In the genomic region with DNA sequence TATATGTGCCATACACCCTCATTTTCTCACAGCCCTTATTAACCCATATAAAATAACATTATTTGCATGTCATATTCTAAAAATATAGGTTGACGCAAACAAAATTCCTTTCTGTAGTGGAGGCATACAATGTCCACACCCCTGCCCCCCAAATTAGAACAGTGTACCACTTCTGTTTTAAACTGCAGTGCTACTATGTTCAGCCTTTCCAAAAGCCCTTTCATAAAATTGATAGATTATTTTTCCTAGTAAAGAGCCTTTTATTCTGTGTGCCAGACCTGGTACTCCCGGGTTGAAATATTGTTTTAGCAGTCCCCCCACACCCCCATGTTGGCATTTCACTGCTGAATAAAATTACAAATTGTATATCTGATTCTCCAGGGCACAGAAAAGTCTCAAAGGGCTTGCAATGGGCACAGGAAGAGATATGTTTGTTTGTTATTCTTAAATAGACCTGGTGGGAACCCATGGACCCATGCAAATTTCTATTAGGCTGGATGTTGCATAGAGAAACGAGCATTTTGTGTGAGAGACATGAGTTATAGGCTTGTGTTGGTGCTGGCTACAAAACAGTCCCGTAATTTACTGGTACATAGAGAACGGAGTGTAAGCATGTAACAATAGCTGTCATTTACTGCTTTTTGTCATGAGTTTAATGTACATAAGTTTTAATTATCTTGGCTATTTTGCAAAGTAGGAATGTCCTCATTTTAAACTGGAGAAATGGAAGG, we compare ENCODE assay signal across 19 mouse cellular contexts.
"Had no signal": no experiment of that assay in that cellular context is flagged by ENCODE, and none has a peak within 500 bp of the region (broad histone marks: within the 10 kb centered on the region; RNA-seq: fewer than 3 reads in every experiment).

No protein-coding gene starts in this region.

- H3K36me3 ChIP-seq: liver, embryonic 13.5 days; liver, embryonic 15.5 days; lung, embryonic 15.5 days; midbrain, embryonic 13.5 days; midbrain, embryonic 15.5 days had no signal

- DNase-seq: liver, embryonic 13.5 days; liver, postnatal 0 days; lung, adult 2 months; lung, postnatal 14 days; lung, postnatal 36 days; right cerebral cortex, postnatal 25 days; spleen, adult 18-20 months; thymus, adult 18-20 months; thymus, postnatal 14 days; thymus, postnatal 36 days had no signal

- ATAC-seq: liver, postnatal 0 days; lung, postnatal 0 days had no signal

- H3K9me3 ChIP-seq: liver, embryonic 15.5 days; lung, embryonic 15.5 days; midbrain, embryonic 13.5 days; midbrain, embryonic 15.5 days had no signal

- H3K27me3 ChIP-seq: liver, embryonic 13.5 days; liver, embryonic 15.5 days; lung, embryonic 15.5 days; megakaryocyte, embryonic 14.5 days; midbrain, embryonic 13.5 days; midbrain, embryonic 15.5 days had no signal

- H3K27ac ChIP-seq: liver, embryonic 13.5 days; liver, embryonic 15.5 days; lung, embryonic 15.5 days; macrophage; midbrain, embryonic 13.5 days; midbrain, embryonic 15.5 days had no signal

- H3K4me2 ChIP-seq: liver, embryonic 11.5 days; liver, embryonic 13.5 days; liver, embryonic 15.5 days; lung, embryonic 15.5 days; midbrain, embryonic 11.5 days; midbrain, embryonic 13.5 days; midbrain, embryonic 15.5 days had no signal

- H3K9ac ChIP-seq: liver, embryonic 13.5 days; liver, embryonic 15.5 days; liver, postnatal 0 days; lung, embryonic 15.5 days; midbrain, embryonic 13.5 days; midbrain, embryonic 15.5 days had no signal

- H3K4me3 ChIP-seq: liver, embryonic 13.5 days; liver, embryonic 15.5 days; lung, embryonic 15.5 days; megakaryocyte, embryonic 14.5 days; midbrain, embryonic 13.5 days; midbrain, embryonic 15.5 days had no signal

- H3K4me1 ChIP-seq: liver, embryonic 13.5 days; liver, embryonic 15.5 days; lung, embryonic 15.5 days; megakaryocyte, embryonic 14.5 days; midbrain, embryonic 13.5 days; midbrain, embryonic 15.5 days had no signal
